Mouse (Mus musculus) liver, adult 2 months (tissue): Measurements from ENCODE around the gene Itgb2.

ENCODE experiments used
- CTCF ChIP-seq: fragments of 200-500 bp; IDR thresholded peaks from 2 replicates; pipeline ENCODE4 v1.5.1; 2011; ENCODE audit warnings: low read depth, low read length, control low read depth
- POLR2A ChIP-seq: fragments of 200-500 bp; IDR thresholded peaks from 2 replicates; pipeline ENCODE4 v1.6.1; 2011; ENCODE audit warnings: low read length, control low read depth; ENCODE audit not compliant: insufficient read depth; ENCODE audit errors: extremely low read depth

- TF ChIP-seq CTCF (no peak), POLR2A (no peak)
Measured at GRCm38 (mm10) chr10:77607441-77607840, 77.4 kb downstream of the Itgb2 start.
